Mouse (Mus musculus): ENCODE results near the gene Tmem100. TPM values are rescaled to one million over a fixed set of nuclear protein-coding genes. Genes with fewer than 3 reads are reported as not detected.
A peak's percentile ranks its signal among the peaks of the same experiment; 100 is the strongest.

The Tmem100 gene
- total RNA-seq, 2 experiments from 2014 or later = 0.22 TPM; not detected in 1

DNA sequence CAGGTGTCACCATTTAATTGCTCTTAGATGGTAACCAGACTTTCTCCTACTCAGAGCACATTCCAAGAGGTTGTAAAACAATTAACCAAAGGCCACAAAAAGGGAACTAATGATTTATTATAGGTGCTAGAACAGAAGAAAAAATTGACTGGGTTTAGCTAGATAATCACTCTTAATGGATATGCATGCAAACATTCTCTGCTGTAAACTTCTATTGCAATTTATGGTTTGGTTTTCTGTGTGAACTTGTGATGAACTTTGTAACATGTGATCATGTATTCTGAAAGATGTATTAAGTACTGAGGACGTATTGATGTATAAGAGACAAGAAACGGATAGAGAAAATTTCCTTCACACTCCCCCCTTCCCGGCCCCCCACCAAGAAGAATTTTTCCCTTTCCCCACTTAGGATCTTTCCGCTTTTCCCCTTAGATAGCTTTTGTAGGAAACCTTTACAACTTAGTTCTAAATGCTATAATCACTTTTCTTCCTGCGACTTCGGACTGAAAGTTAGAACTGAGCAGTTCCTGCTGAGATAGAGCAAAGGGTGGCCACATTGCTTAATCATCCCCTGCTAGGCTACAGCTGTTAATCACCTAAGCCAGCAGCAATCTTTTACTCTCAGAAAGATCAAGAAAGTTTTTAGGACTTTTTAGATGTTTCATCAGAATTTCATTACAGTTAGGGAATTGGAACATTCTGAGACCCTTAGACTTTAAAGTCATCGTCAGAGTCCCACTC lies 22.2 kb upstream of the Tmem100 start:
- ATAC-seq (replicated peaks; ENCODE audit: poor library complexity) = no peak

- ATAC-seq (replicated peaks; ENCODE audit: poor library complexity) = peak; percentile 42
Measured at GRCm38 (mm10) chr11:90013657-90014056, 16.5 kb upstream of the Tmem100 start.

- ATAC-seq (replicated peaks; ENCODE audit: poor library complexity) = no peak
Measured at GRCm38 (mm10) chr11:90015281-90015680, 14.9 kb upstream of the Tmem100 start.

DNA sequence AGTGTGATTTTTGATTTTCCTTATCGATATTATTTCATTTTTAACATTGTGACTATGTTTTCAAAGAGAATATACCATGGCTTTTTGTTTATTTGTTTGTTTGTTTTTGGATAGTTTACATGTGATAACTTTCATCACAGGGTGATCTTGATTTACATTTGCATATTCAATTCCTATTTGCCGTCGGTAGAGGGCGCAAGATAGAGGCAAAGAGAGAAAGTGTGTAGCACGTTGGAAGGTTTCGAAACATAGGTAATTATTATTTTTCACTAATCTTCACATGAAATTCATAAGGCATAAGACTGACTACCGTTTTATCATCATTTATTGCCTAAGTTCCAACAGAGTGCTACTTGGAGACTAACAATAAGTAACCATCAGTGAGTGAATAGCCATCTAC lies 11.0 kb upstream of the Tmem100 start:
- peak; percentile 87 for ATAC-seq (replicated peaks; ENCODE audit: poor library complexity)

- no peak for ATAC-seq (replicated peaks; ENCODE audit: poor library complexity)
Measured at GRCm38 (mm10) chr11:90025891-90026801, 4.0 kb upstream of the Tmem100 start.

- no peak for ATAC-seq (replicated peaks; ENCODE audit: poor library complexity)
Measured at GRCm38 (mm10) chr11:90026802-90027174, 3.4 kb upstream of the Tmem100 start.

GRCm38 (mm10) chr11:90027216-90027615 lies 2.9 kb upstream of the Tmem100 start:
- ATAC-seq (replicated peaks; ENCODE audit: poor library complexity) = no peak

DNA sequence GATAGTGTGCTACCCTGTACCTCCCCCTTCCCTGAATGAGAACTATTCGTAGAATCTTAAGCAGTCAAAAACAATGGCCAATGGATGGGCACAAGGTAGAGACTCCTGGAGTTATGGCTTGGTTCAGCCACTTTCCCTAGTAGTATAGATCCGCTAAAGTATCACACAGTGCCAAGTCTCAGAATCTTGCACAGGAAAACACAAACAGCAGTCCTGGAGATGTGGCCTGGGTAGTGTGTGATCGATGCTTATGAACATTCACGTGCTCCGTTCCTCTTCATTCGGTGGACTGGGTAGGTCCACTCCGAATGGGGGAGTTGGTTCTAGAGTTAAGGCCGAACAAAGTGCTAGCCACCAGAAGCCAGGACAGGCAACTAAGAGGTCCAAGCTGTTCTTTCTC lies 1.4 kb upstream of the Tmem100 start:
- ATAC-seq (replicated peaks; ENCODE audit: poor library complexity) = no peak

GRCm38 (mm10) chr11:90029354-90029753 lies 794 bp upstream of the Tmem100 start:
- peak; percentile 87 for ATAC-seq (replicated peaks; ENCODE audit: poor library complexity)

DNA sequence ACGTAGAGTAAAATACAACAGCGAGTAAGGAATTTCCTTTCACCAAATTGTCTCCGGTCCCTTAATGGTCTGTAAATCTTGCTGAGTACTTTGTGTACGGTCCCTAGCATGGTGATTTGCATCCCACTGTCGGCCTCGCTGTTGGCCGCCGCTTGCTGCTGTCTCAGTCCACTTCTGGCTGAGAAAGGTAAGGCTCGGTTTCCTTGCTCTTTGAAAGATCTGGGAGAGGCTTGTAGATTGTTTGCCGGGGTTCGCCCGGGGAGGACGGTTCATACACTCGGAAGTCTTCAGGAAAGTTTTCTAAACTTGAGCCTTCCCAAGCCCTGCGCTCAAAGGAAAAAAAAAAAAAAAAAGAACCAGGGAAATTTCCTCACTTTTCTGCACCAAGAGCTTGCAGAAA lies 409 bp downstream of the Tmem100 start:
- ATAC-seq (replicated peaks; ENCODE audit: poor library complexity) = peak; percentile 47

DNA sequence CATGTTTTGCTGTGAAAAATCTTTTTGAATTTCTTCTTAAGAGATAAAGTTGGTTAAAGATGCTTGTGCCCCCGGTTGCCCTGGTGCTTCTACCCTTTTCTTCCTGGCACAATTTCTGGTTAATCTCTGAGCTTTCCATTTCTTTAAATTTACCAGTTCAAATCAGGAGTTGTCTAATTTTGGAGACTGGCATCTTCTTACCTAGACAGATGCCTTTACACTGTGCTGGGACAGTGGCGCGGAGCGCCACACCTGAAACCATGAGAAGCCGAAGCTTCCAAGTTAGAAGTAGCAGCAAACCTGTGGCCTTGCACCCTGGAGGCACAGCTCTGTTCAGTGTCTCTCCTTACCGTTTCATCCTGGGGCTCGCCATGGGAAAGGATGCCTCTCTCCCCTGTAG lies 928 bp downstream of the Tmem100 start:
- no peak for ATAC-seq (replicated peaks; ENCODE audit: poor library complexity)

DNA sequence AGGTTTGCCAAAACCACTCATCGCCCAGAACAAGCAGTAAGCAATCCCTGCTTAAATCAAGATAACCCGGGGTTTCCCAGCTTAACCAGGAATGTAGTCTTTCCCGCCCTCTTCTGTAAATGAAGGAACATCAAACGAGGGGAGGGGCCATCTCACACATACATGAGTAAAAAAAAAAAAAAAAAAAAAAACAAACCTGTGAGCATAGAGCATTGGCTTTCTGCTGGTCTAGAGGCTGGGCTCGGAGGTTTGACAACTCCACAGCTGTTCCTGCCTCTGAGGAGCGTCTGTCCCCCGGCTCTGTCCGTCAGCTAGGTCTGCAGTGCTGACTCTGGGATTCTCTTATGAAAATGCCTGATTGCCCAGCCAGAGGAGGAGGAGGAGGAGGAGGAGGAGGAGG lies 2.7 kb downstream of the Tmem100 start:
- no peak for ATAC-seq (replicated peaks; ENCODE audit: poor library complexity)

GRCm38 (mm10) chr11:90033442-90033841 lies 3.3 kb downstream of the Tmem100 start:
- no peak for ATAC-seq (replicated peaks; ENCODE audit: poor library complexity)

DNA sequence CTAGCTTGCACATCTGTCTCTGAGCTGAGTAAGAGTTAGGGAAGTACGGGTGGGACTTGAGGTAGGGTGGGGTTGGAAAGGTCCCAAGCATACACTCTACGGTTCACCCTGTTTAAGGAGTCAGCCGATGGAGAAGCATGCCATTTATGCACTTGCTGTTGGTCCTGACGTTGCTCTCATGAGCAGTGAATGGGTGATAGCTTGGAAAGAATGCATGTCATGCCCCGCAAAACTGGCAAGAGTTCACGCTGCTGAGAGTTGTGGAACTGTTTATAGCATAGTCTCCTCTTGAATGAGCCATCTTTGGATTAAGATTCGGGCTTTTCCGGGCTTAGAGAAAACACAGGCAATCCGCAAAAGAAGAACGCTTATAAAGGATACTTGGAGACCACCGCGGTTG lies 4.5 kb downstream of the Tmem100 start:
- ATAC-seq (replicated peaks; ENCODE audit: poor library complexity) = no peak

DNA sequence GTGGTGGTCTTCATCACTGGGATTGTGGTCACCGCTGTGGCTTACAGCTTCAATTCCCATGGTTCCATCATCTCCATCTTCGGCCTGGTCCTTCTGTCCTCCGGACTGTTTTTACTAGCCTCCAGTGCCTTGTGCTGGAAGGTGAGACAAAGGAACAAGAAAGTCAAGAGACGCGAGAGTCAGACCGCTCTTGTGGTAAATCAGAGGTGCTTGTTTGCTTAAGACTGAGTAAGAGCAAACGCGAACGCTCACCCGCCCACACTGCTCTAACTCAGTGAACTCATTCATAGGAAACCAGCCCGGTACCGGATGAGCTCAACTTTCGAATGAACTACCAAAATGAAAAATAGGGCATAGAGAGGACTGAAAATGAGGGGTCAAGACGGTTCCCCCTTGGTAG lies 5.4 kb downstream of the Tmem100 start:
- ATAC-seq (replicated peaks; ENCODE audit: poor library complexity) = no peak

DNA sequence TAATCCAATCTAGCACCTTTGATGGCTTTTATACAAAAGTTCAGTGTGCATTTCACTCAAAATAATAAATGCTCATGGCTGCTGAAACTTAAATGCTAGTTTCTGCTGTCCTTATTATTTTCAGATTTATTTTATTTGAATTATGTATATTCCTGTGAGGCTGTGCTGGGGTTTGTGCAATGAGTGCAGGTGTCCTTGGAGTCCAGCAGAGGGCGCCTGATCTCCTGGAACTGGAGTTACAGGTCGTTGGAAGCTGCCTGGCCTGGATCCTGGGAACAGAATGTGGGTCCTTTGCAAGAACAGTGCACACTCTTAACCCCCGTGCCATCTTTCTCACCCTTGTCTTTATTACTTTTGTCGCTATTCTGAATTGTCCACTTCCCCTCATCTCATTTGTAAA lies 6.3 kb downstream of the Tmem100 start:
- ATAC-seq (replicated peaks; ENCODE audit: poor library complexity) = peak; percentile 55

DNA sequence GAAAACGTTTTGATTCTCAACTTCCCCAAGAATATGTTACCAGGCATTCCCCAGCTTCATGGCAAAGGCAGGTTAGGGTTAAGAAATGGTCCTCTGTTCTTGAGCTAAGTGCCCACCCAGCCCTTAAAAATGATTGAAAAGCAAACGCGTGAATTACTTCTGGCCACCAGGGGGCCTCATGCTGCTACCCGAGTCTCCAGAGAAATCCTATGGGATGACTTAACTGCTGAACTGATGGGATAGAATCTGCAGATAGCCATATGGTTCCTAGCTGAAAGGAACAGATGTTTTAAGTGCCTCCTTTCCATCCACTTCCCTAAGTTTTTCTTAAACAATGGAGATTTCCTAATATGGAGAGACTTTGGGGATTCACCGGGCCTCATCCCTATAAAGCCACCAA lies 7.9 kb downstream of the Tmem100 start:
- peak; percentile 57; the same call in 1 of the 2 replicates for ATAC-seq (replicated peaks; ENCODE audit: poor library complexity)

DNA sequence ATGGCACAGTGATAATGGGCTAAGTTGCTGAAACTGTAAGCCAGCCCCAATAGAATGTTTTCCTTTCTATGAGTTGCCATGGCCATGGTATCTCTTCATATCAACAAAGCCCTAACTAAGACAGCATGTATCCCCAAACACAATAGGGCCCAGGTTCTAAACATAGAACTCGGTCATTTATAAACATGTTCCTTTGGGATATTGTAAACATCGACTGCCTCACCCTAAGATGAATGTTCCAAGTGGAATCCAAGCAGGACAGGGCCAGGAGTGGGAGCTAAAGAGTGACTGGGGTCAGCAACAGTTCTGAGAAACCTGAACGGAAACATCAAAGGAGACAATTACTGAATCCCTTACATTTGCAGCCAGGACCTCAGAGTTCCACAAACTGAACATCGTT lies 14.3 kb downstream of the Tmem100 start:
- ATAC-seq (replicated peaks; ENCODE audit: poor library complexity) = no peak

DNA sequence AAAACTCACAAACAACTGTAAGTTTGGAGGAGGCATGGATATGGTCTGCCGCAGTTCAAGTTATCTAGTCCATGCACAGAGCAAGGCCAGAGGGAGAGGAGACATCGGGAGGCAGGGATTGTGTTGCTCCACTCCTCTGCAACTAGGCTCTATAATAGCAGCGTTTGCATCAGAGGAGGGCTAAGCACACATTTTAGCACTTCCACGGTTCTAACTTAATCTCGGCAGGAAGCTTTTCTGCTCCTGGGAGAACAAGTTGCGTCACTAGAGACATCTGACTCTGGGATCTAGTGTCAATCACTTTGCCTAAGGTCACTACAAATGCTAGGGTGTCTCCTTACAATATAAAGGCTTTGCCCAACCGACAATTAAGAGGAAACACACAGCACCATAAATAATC lies 16.1 kb downstream of the Tmem100 start:
- no peak for ATAC-seq (replicated peaks; ENCODE audit: poor library complexity)

GRCm38 (mm10) chr11:90047271-90047670 lies 17.1 kb downstream of the Tmem100 start:
- no peak for ATAC-seq (replicated peaks; ENCODE audit: poor library complexity)

GRCm38 (mm10) chr11:90050016-90050415 lies 19.9 kb downstream of the Tmem100 start:
- ATAC-seq (replicated peaks; ENCODE audit: poor library complexity) = no peak

GRCm38 (mm10) chr11:90052785-90053184 lies 22.6 kb downstream of the Tmem100 start:
- ATAC-seq (replicated peaks; ENCODE audit: poor library complexity) = no peak

Data from megakaryocyte progenitor cell, adult 5-6 weeks (primary cell).